Mouse (Mus musculus): ENCODE measurements around the gene Vsig10l. TPM values are rescaled to one million over a fixed set of nuclear protein-coding genes. Genes with fewer than 3 reads are reported as not detected.
A peak's percentile ranks its signal among the peaks of the same experiment; 100 is the strongest.

The Vsig10l gene
- 1 to 10 TPM; 2.1 to 3.5 TPM for total RNA-seq (2021)
- long read RNA-seq, experiment 1, partial matches to known transcripts = 3 of 5 reads
- long read RNA-seq, experiment 1, other reads (novel, unspliced or antisense) = 2 of 5 reads
- long read RNA-seq, experiment 2, partial matches to known transcripts = 2 of 5 reads
- long read RNA-seq, experiment 2, other reads (novel, unspliced or antisense) = 3 of 5 reads

DNA sequence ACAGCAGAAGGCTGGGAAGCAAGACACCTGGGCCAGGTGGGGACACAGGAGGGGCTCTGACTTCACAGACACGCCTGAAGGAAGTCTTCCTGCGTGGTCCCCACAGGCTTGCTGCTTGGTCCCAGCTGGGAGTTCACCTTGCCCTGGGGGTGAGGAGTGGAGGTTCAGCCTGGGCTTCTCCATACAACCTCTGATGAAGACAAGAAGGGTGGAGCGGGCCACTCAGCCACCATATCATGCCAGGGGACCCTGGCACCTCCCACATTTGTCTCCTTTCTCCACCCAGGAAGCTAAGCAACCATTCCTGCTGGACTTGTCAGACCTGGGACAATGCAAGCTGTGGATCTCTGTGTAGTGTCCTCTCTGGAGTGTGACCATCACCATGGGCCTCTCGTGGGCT, at the start of gene Vsig10l:
Gene Vsig10l, plus strand, starts transcription at position 301 of the 400 bp plus-strand sequence.
- no peak for DNase-seq
- intact Hi-C loops (cut with DNase I) = loop anchor here (10.0 kb wide), 1 partner anchor 62 kb away; no protein-coding TSS in a partner anchor

DNA sequence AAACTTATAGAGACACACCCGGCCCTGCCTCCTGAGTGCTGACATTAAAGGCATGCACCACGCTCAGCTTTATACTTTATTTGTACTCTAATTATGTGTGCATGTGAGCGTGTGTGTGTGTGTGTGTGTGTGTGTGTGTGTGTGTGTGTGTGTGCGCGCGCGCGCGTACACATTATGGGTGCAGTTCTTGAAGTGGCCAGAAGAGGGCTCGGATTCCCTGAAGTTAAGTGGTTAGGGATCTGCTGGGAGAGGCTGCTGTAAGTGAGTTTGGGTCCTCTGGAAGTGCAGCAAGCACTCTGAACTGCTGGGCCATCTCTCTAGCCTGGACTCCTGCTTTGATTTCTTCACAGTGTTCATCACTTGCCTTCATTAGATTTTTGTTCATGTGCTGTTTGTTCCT, 45.7 kb upstream of the Vsig10l start:
- intact Hi-C loops (cut with DNase I) = no loop called here
- no peak for DNase-seq

DNA sequence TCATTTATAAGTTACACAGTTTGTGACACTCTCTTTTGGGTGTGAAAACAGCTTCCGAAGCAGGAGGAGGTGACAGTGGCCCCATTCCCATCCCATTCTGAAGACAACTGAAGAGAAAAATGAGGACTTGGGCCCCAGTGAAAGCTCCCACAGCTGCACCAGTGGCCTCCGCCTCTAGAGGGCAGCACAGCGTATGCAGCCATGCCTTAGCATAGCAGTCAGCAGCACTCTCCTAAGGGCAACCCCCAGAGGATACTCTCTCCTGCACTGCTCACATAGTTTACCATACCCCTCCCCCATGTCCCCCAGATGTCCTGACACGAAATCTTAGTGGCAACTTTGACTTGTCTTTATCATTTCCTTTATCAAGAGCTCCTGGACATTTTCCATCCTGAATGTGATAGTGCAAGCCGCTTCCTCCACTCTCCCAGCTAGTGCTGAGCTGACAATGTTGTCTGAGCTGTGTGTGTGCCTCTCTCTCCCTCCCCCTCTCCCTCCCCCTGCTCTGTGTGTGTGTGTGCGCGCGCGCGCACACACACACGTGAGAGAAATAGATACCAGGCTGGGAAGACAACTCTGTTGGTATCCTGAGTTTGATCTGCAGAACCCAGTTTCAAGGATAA, 39.8 kb upstream of the Vsig10l start:
- DNase-seq = peak; percentile 86 to 93
- intact Hi-C loops (cut with DNase I) = loop anchor here (1.0 to 5.0 kb wide), 2 partner anchors 42 to 139 kb away; partner anchors contain the start of gene Zfp658

DNA sequence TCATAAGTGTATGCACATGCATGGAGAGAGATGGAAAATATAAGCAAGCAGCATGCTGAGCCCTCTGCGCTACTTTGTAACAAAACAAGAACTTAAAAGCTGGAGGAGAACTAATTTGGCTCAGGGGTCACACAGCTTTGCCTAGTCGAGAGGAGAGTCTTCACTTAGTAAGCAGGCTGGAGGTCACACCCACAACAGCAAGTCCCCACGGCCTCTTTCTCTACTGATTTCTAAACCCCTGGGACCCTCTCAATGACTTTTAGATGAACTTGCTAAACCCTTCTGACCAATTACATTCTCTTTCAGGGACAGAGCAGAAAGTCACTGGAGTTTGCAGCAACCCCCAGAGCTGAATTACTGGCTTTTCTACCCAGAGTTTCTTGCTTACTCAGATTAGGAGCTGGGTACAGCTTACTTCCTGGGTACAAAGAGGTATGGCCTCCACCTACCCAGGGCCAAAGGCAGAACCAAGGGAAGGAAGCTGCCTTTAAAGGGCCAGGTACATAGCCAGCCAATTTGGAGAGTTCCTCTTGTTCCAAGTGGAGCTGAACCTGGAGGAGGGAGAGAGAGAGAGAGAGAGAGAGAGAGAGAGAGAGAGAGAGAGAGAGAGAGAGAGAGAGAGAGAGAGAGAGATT, 38.8 kb upstream of the Vsig10l start:
- DNase-seq = no peak
- intact Hi-C loops (cut with DNase I) = loop anchor here (1.0 to 5.0 kb wide), 2 partner anchors 41 to 138 kb away; partner anchors contain the start of gene Zfp658

DNA sequence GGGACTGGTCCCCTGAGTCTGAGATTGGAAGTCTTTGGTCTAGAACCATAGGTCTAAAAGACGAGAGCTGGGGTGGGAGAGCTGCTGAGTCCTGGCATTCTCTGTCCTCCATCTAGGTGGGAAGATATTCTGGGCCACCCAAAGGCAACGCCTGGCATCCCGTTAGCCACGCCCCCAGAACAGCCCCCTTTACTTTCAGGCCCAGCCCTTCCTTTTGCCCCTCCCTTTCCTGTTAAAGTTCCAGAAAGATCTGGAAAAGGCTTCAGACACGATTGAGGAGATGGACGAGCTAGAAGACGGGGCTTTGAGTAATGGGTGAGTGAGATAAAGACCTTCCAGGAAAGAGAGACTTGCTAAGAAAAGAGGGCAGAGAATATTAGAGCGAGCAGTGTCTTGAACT, 35.5 kb upstream of the Vsig10l start, which contains the start of gene Lim2:
Gene Lim2, plus strand, starts transcription at position 265 of the 400 bp plus-strand sequence.
- no peak for DNase-seq
- intact Hi-C loops (cut with DNase I) = no loop called here

DNA sequence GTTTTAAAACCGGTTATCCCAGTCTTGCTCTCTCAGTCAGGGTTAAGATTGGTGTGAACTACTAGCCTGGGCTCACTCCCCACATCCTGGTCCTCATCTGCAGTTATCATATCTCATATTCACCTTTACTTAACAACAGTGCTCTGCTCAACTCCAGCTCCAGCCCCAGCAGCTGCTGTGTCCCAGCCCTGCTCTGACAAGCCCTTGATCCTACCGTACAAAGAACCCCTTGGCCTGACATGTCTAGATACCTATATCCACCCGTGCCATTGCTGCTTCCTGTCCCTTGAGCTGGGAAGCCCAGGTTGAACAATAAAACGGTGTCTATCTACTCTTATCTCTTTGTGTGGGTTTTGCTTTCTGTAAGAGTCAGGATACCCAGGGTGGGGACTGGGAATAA, 33.5 kb upstream of the Vsig10l start:
- no peak for DNase-seq
- intact Hi-C loops (cut with DNase I) = no loop called here

DNA sequence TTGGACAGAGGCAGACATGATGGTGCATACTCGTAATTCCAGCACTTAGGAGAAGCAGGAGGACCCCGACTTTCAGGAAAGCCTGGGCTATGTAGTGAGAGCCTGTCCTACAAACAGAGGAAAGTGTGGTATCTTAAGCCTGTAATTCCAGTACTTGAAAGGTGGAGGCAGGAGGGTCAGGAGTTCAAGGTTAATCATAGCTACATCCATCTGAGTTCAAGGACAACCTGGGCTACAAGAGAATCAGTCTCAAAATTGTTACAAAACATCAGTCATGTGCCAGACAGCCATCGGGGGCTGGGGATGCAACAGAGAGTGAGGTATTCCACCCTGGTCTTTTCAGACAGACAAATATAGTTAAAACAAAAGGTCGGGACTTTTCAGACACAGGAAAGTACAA, 30.1 kb upstream of the Vsig10l start:
- no peak for DNase-seq
- intact Hi-C loops (cut with DNase I) = no loop called here

DNA sequence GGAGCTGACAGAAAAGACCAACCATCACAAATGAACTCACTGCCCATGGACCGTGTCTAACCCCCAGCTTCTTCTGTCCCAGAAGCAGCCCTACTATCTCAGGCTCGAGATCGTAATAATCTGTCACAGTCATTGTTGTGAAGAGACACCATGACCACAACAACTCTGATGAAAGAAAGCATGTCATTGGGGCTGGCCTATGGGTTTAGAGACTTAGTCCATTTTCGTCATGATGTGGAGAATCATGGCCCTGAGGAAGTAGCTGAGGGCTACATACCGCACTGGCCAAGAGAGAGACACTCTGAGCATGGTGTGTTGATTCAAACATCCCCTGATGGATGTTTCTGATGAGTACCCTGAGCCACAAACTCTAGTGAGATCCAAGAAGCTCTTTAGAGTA, 28.3 kb upstream of the Vsig10l start:
- intact Hi-C loops (cut with DNase I) = no loop called here
- DNase-seq = no peak

DNA sequence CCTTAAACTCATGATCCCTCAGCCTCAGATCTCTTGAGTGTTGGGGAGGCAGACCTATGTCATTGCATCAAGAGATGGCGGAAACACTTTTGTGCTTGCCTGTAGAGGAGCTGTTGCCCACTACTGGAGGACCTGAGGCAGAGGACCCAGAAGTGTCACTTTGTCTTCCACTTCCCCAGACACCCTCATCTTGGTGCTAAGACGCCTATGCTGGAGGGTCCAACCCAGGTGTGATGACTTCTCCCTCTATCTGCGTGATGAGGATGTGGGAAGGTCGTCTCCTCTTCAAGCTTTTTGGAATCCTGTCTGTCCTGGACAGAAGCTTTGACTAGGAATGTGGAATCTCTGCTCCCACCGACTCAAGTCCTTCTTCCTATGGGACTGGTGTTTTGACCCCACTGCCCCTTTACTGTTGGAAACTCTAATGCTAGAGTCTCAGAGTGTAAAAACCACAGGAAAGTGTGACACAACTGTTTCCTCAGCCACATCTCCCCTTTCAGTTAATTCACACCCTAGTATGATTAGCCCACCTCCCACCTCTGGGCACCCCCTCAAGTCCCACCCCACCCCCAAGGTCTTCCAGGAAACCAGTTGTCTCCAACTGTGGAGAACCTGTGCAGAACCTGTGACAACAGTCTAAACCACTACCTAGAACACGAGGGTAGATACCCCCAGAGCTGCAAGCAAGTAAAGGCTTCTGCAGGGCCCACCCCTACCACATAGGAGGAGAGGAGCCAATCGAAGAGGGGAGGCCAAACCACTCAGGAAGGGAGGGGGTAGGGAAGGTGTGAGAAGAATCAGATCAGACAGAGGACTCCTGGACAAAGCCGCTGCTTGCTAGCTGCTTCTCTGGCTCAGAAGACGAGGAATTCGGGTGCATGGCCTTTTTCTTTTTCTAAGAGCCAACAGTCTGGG, 26.4 kb upstream of the Vsig10l start, which contains the start of gene Nkg7:
Gene Nkg7, plus strand, starts transcription at position 733 of the 915 bp plus-strand sequence.
- intact Hi-C loops (cut with DNase I) = no loop called here
- no peak for DNase-seq

DNA sequence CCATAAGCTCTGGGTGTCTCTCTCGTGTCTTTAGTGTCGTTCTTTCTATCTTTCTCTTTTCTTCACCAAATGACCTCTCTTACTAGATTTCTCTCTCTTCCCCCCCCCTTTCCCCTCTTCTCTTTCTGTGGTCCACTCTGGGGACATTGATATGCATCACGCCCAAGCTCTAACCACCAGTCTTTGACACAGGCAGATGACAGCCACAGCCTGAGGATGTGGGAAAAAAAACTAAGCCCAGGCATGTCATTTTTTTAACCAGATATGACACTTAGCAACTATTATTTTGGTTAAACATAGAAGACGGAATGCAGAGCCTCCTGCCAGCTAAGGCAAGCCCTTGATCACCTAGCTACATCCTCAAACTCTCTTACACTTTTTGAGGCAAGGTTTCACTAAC, 24.3 kb upstream of the Vsig10l start:
- intact Hi-C loops (cut with DNase I) = no loop called here
- no peak for DNase-seq

DNA sequence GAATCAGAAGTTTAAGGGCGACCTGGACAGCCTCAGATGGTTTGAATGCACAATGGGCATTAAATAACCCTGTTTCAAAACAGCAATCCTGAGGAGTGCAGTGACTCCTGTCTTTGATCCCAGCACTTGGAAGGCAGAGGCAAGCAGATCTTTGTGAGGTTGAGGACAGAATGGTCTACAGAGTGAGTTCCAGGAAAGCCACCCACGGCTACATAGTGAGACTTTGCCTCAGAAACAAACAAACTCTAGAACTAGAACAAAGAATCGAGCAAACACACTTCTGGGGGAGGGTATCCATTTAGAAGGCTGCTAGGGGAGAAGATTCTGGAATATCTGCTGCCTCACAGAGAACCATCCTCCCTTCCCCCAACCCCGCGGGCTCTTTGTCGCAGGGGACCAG, 22.5 kb upstream of the Vsig10l start, which contains the start of gene Cldnd2:
Gene Cldnd2, plus strand, starts transcription at position 301 of the 400 bp plus-strand sequence.
- intact Hi-C loops (cut with DNase I) = loop anchor here (5.0 to 10.0 kb wide), 2 partner anchors 136 to 232 kb away; partner anchors contain the start of gene Ctu1
- no peak for DNase-seq

DNA sequence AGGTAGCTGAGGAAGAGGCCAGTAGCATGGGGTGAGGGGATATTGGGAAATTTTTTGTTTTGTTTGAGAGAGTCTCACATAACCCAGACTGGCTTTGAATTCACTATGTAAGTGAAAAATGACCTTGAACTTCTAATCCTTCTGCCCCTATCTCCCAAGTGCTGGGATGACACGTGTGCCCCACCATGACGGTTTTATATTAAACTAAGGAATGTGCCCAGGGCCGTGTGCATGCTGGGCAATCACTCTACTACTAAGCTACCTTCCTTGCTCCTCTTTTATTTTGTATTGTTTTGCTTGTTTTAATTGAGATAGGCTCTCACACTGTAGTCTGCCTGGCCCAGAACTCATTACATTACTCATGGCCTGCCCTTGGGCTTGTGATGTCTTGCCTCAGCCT, 21.9 kb upstream of the Vsig10l start:
- intact Hi-C loops (cut with DNase I) = loop anchor here (5.0 to 10.0 kb wide), 2 partner anchors 136 to 231 kb away; partner anchors contain the start of gene Ctu1
- no peak for DNase-seq

DNA sequence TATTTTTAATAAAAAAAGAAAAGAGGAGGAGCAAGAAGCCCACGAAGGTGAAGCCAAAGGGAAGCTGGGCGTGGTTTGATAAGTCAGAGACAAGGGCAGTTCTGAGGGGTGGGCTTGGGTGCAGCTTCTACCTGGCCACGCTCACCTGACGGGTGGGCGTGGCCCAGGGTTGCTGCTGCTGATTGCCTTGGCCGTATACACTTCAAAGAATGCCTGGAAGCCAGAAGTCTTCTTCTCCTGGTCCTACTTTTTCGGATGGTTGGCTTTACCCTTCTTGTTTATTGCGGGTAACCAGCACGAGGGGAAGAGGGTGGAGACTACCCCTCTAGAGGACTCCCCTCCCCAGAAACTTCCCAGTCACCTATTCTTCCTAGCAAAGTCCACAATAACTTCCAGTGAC, 20.3 kb upstream of the Vsig10l start:
- intact Hi-C loops (cut with DNase I) = loop anchor here (5.0 to 10.0 kb wide), 2 partner anchors 138 to 230 kb away; partner anchors contain the start of gene Ctu1
- no peak for DNase-seq

DNA sequence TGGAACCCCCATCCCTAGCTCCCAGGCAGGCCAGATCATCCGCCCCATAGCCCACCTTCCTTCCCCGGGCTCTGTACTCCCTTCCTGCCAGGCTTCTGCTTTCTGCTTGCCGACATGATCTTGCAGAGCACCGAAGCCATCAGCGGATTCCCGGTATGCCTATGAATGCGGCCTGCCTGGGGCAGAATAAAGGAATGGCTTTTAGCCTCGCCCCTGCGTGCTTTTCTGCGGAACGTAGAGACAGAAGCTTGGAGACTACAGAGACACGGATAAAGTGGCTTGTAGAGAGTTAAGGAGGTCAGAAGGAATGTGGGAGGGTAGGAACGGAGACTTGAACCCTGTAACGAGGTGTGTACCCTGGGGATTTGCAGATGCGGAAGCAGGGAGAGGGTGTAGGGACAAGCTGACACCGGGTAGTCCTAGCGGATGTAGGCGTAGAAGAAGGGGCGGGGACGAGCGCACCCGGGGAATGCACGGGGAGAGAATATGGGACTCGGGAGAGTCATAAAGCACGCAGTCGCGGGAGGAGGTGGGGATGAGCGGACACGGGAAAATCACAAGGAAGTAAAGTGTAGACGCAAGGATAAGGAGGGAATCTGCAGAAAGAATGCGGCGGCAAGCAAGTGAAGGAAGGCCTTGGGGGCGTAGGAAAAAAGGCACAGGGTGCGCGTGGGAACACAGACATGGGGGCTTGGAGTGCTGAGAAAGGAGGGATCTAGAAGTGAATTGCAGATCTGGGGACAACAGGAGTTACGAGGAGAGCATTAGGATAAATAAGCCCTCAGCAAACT, 19.6 kb upstream of the Vsig10l start:
- DNase-seq = peak; percentile 81 to 86
- intact Hi-C loops (cut with DNase I) = loop anchor here (5.0 to 10.0 kb wide), 2 partner anchors 139 to 229 kb away; partner anchors contain the start of gene Ctu1

DNA sequence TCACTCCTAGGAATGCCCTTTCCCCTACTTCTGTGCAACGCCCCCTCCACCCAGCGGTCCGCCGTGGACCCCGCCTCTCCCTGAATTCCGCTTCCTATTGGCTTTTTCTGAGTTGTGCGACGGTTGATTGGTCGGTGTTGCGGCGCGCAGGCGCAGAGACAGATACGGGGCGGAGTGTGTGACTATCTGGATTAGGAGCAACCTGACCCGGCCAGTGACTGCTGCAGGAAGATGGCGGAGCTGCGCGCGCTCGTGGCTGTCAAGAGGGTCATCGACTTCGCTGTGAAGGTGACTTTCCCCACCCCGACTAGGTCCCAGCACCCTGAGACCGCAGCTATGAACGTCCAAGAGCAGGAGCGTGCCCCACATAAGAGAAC, 19.0 kb upstream of the Vsig10l start, which contains the start of the genes Etfb and Gm45233:
Gene Etfb, plus strand, starts transcription at position 167 of the 377 bp plus-strand sequence.
Gene Gm45233, plus strand, starts transcription at position 212 of the 377 bp plus-strand sequence.
- intact Hi-C loops (cut with DNase I) = loop anchor here (2.0 to 10.0 kb wide), 3 partner anchors 21 to 228 kb away; partner anchors contain the start of gene Ctu1
- DNase-seq = peak; percentile 92 to 93

DNA sequence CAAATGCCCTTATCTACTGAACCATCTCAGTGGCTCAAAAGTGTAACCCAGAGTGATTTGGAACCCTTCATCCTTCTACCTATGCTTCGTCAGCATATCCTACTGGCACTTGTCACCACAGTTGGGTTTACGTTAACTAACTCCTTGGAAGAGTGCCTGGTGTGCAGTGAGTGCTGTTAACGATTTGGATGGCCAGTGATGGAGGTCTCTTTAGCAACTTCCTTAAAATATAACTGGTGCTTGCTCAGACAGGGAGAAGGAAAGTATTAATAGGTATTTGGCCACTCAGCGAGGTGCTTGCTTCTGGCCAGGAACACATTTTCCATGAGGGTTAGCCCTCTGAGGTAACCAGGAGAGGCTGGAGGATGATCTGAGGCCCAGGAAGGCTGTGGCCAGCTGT, 15.2 kb upstream of the Vsig10l start:
- intact Hi-C loops (cut with DNase I) = loop anchor here (10.0 kb wide), 1 partner anchor 143 kb away; no protein-coding TSS in a partner anchor

DNA sequence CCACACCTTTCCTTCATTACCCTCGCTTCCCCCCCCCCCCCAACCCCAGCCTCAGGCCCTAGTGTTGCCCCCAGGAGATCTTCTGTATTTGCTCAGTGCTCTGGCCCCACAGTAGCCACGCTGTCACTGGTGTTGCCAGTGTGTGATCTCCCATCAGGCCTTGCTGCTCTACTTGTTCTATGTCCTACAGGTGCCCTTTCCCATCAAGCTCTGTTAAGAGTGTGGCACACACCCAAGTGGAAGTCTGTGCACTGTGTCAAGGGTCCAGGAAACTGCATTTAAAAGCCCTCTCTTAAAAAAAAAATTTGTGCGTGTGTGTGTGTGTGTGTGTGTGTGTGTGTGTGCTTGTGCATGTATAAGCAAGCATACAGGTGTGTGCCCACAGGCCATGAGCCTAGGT, 14.7 kb upstream of the Vsig10l start:
- intact Hi-C loops (cut with DNase I) = loop anchor here (10.0 kb wide), 1 partner anchor 143 kb away; no protein-coding TSS in a partner anchor
- peak in 1 of 2 experiments; percentile 45 for DNase-seq

More for the DNA sequence above, 15.2 kb upstream of the Vsig10l start:
- no peak for DNase-seq

DNA sequence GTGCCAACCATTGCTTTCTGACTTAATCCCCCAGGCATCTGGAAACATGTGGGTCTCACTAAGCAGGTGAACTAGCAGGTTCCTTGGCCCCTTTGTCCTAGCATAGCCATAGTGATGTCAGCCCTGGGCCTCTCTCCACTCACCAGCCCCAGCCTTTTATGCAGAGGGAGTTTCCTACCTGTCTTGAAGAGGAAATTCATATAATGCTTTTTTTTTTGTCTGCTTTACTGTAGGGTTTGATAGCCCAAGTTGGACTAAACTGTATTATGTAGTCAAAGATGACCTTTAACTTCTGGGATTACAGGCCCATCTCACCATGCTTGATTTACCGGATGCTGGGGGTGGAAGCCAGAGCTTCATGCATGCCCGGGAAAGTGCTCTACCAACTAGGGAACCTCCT, 13.1 kb upstream of the Vsig10l start:
- DNase-seq = no peak
- intact Hi-C loops (cut with DNase I) = loop anchor here (10.0 kb wide), 1 partner anchor 145 kb away; no protein-coding TSS in a partner anchor

DNA sequence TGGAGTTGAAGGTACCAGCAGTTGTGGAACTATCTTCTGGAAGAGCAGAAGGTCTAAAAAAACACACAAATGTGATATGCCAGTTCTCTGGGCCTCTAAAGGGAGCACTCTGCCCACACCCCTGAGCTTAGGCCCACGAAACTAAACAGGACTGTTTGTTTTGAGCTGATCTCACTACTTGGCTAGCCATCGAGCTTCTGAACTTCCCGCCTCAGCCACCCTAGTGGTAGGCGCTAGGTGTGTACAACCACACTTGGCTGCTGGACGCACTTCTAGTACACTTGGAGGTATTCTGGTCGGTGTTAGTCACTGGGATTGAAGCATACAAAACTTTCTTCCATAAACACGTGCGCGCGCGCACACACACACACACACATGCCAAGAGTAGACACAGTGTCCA, 11.2 kb upstream of the Vsig10l start:
- no peak for DNase-seq

More for the DNA sequence above, 11.2 kb upstream of the Vsig10l start:
- intact Hi-C loops (cut with DNase I) = no loop called here

Measured in heart, postnatal 14 days (tissue).